Mouse (Mus musculus): ENCODE results near the gene Spryd3. TPM values are rescaled to one million over a fixed set of nuclear protein-coding genes. Genes with fewer than 3 reads are reported as not detected.

Gene Spryd3
- total and polyA plus RNA-seq, 2 experiments from 2014 or later, result 95.6 to 110 TPM

DNA sequence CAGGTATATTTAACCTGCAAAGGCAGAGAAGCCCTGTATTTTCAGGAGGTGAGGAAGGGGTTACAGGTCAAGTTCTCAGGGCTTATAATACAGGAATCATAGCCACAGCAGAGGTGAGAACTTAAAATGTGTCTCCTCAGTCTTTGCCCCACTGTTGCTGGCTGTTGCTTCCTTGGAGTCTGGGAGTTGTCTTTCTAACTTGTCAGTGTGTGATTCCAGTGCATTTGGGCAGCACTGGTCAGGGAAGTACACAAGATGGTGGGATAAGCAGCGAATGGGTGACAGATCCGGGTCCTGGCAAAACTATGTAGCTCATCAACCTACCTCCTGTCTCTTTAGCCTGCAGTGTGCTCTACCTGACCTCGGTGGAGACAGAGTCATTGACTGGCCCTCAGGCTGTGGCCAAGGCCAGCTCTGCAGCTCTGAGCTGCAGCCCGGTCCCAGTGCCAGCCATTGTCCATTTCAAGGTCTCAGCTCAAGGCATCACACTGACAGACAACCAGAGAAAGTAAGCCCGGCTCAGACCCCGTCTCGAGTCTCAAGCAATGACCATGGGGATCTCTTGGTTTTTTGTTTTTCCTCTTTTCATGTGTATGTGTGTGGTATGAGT, 21.3 kb downstream of the Spryd3 start:
- TF ChIP-seq CTCF (IDR thresholded peaks at IDR 0.05; ENCODE audit: low read depth), result no peak
- H3K27ac ChIP-seq (ENCODE audit: low read depth, low read length), result no peak overlapping the region
- no peak overlapping the region for H3K9ac ChIP-seq
- 84% methylated on average over 7 of the region's 7 CpGs for WGBS
- no peaks in the 10 kb centered on the region for H3K27me3 ChIP-seq (ENCODE audit: insufficient read depth, low read length)
- no peaks in the 10 kb centered on the region for H3K4me1 ChIP-seq (ENCODE audit: insufficient read depth)
- H3K4me3 ChIP-seq (ENCODE audit: low read depth, low read length), result no peak overlapping the region
- DNase-seq, result no peak
- peaks cover 43% of the 10 kb centered on the region for H3K36me3 ChIP-seq (ENCODE audit: insufficient read depth)
- no peak for ATAC-seq
- H3K9me3 ChIP-seq (ENCODE audit: low read length), result no peaks in the 10 kb centered on the region
- no peak overlapping the region for H3K4me2 ChIP-seq (ENCODE audit: low read depth)

DNA sequence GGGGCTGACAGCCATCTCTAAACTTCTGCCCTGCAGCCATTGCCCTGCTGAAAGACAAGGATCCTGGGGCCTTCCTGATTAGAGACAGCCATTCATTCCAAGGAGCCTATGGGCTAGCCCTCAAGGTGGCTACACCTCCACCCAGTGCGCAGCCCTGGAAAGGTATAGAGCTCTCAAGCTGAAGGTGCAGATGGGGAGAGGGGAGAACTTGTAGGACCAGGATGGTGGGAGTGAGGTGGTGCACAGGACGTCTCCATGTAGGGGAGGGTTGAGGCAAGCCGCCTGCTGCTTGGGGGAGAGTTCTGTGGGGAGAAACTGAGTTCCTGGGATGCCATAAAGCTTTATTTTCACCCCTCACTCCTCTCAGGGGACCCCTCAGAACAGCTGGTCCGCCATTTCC, 22.4 kb downstream of the Spryd3 start:
- H3K4me2 ChIP-seq (ENCODE audit: low read depth), result no peak overlapping the region
- H3K4me1 ChIP-seq (ENCODE audit: insufficient read depth), result no peaks in the 10 kb centered on the region
- H3K9ac ChIP-seq, result no peak overlapping the region; the same call in 1 of the 2 replicates
- DNase-seq (no peak), ATAC-seq (no peak)
- no peak for TF ChIP-seq CTCF (IDR thresholded peaks at IDR 0.05; ENCODE audit: low read depth)
- no peaks in the 10 kb centered on the region for H3K9me3 ChIP-seq (ENCODE audit: low read length)
- WGBS, result 86% methylated on average over 4 of the region's 4 CpGs
- peaks cover 32% of the 10 kb centered on the region for H3K36me3 ChIP-seq (ENCODE audit: insufficient read depth)
- H3K27me3 ChIP-seq (ENCODE audit: insufficient read depth, low read length), result no peaks in the 10 kb centered on the region
- H3K4me3 ChIP-seq (ENCODE audit: low read depth, low read length), result no peak overlapping the region
- H3K27ac ChIP-seq (ENCODE audit: low read depth, low read length), result no peak overlapping the region

DNA sequence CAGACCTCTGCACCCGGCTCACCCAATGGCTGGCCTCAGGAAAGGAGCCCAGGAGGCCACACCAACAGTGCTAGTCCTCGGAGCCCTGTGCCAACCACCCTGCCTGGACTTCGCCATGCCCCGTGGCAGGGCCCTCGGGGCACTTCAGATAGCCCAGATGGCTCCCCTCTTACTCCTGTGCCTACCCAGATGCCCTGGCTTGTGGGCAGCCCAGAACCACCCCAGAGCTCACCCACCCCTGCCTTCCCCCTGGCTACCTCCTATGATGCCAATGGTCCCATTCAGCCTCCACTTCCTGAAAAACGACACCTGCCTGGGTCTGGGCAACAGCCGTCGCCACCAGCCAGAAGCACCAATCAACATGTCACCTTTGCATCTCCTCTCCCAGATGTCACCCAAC, 23.2 kb downstream of the Spryd3 start:
- H3K27ac ChIP-seq (ENCODE audit: low read depth, low read length), result no peak overlapping the region
- 74% methylated on average over 8 of the region's 8 CpGs for WGBS
- TF ChIP-seq CTCF (IDR thresholded peaks at IDR 0.05; ENCODE audit: low read depth), result no peak

DNA sequence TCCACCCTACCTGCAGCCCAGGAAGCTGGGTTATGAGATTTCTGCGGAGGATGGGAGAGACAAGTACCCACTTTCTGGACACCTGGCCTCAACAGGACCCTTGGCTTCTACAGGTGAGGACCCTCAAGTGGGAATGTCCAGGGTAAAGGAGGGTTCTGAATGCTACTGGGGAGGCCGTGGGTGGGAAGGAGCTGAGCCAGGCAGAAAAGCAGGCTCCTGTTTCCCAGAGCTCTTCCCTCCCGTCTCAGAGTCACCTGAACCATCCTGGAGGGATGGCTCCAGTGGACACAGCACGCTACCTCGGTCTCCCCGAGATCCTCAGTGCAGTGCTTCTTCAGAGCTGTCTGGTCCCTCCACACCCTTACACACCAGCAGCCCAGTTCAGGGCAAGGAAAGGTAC, 23.9 kb downstream of the Spryd3 start:
- no peak overlapping the region for H3K9ac ChIP-seq
- 89% methylated on average over 6 of the region's 6 CpGs for WGBS
- ATAC-seq (no peak), DNase-seq (no peak)
- no peak for TF ChIP-seq CTCF (IDR thresholded peaks at IDR 0.05; ENCODE audit: low read depth)
- peaks cover 2% of the 10 kb centered on the region for H3K27me3 ChIP-seq (ENCODE audit: insufficient read depth, low read length)
- H3K36me3 ChIP-seq (ENCODE audit: insufficient read depth), result peaks cover 18% of the 10 kb centered on the region
- H3K4me2 ChIP-seq (ENCODE audit: low read depth), result no peak overlapping the region
- no peak overlapping the region for H3K27ac ChIP-seq (ENCODE audit: low read depth, low read length)
- no peaks in the 10 kb centered on the region for H3K9me3 ChIP-seq (ENCODE audit: low read length)
- H3K4me1 ChIP-seq (ENCODE audit: insufficient read depth), result no peaks in the 10 kb centered on the region
- H3K4me3 ChIP-seq (ENCODE audit: low read depth, low read length), result no peak overlapping the region

More for the DNA sequence above, 23.2 kb downstream of the Spryd3 start:
- no peaks in the 10 kb centered on the region for H3K4me1 ChIP-seq (ENCODE audit: insufficient read depth)
- H3K9ac ChIP-seq, result no peak overlapping the region
- no peaks in the 10 kb centered on the region for H3K9me3 ChIP-seq (ENCODE audit: low read length)
- no peak for ATAC-seq
- no peak for DNase-seq
- peaks cover 24% of the 10 kb centered on the region for H3K36me3 ChIP-seq (ENCODE audit: insufficient read depth)
- no peak overlapping the region for H3K4me2 ChIP-seq (ENCODE audit: low read depth)
- H3K4me3 ChIP-seq (ENCODE audit: low read depth, low read length), result no peak overlapping the region
- H3K27me3 ChIP-seq (ENCODE audit: insufficient read depth, low read length), result no peaks in the 10 kb centered on the region

DNA sequence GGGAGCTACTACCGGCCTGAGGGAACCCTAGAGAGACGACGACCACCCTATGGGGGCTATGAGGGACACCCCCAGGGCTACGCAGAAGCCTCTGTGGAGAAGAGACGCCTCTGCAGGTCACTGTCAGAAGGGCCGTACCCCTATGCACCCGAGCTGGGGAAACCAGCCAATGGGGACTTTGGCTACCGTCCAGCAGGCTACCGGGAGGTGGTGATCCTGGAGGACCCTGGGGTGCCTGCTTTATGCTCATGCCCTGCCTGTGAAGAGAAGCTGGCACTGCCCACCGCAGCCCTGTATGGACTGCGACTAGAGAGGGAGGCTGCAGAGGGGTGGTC, 24.6 kb downstream of the Spryd3 start:
- no peak overlapping the region for H3K4me2 ChIP-seq (ENCODE audit: low read depth)
- DNase-seq (no peak), ATAC-seq (no peak)
- 69% methylated on average over 11 of the region's 11 CpGs for WGBS
- peaks cover 11% of the 10 kb centered on the region; the same call in 1 of the 2 replicates for H3K36me3 ChIP-seq (ENCODE audit: insufficient read depth)
- no peak overlapping the region for H3K27ac ChIP-seq (ENCODE audit: low read depth, low read length)
- no peaks in the 10 kb centered on the region for H3K9me3 ChIP-seq (ENCODE audit: low read length)
- H3K27me3 ChIP-seq (ENCODE audit: insufficient read depth, low read length), result peaks cover 7% of the 10 kb centered on the region
- no peak overlapping the region for H3K9ac ChIP-seq
- H3K4me3 ChIP-seq (ENCODE audit: low read depth, low read length), result no peak overlapping the region
- H3K4me1 ChIP-seq (ENCODE audit: insufficient read depth), result no peaks in the 10 kb centered on the region
- no peak for TF ChIP-seq CTCF (IDR thresholded peaks at IDR 0.05; ENCODE audit: low read depth)

DNA sequence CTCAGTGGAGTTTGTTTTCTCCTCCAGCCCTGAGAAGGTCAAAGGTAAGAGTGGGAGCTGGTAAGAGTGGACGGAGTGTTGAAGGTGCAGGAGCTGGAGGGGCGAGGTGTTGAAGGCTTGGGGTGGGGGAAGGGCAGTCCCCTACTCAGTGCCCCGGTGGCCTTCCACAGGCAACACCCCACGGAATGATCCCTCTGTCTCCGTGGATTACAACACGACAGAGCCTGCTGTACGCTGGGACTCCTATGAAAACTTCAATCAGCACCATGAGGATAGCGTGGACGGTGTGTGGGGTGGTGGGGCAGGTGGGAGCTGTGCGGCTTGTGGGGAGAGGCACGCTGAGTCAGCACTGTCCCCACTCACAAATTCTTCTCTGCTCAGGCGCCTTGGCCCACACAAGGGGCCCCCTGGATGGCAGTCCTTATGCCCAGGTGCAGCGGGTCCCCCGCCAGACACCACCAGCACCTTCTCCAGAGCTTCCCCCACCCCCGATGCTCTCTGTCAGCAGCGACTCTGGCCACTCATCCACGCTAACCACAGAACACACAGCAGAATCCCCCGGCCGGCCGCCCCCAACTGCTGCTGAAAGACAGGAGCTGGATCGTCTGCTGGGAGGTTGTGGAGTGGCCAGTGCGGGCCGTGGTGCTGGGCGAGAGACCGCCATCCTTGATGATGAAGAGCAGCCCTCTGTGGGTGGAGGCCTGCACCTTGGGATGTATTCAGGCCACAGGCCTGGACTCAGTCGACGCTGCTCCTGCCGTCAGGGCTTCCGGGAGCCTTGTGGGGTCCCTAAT, 25.1 kb downstream of the Spryd3 start:
- no peak for TF ChIP-seq CTCF (IDR thresholded peaks at IDR 0.05; ENCODE audit: low read depth)
- no peak overlapping the region for H3K4me3 ChIP-seq (ENCODE audit: low read depth, low read length)
- no peak for DNase-seq
- WGBS, result 79% methylated on average over 29 of the region's 29 CpGs
- H3K4me1 ChIP-seq (ENCODE audit: insufficient read depth), result no peaks in the 10 kb centered on the region
- no peak overlapping the region for H3K4me2 ChIP-seq (ENCODE audit: low read depth)
- H3K9me3 ChIP-seq (ENCODE audit: low read length), result no peaks in the 10 kb centered on the region
- peaks cover 7% of the 10 kb centered on the region; the same call in 1 of the 2 replicates for H3K36me3 ChIP-seq (ENCODE audit: insufficient read depth)
- H3K27ac ChIP-seq (ENCODE audit: low read depth, low read length), result no peak overlapping the region
- ATAC-seq, result no peak
- H3K9ac ChIP-seq, result no peak overlapping the region
- H3K27me3 ChIP-seq (ENCODE audit: insufficient read depth, low read length), result peaks cover 7% of the 10 kb centered on the region

DNA sequence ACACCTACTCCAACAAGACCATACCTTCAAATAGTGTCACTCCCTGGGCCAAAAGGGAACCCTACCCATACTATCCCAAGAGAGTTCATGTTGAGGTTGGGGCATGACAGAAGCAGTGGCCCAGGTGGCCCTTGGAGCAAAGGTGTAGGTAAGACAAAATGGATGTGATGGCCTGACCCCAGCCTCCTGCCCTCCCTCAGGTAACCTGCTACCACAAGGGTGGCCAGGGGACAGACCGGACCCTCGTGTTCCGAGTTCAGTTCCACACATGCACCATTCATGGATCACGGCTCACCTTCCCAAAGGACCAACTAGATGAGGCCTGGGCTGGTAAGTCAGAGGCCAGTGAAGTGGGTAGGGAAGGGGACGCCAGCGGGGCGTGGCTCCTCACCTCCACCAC, 25.8 kb downstream of the Spryd3 start:
- DNase-seq (no peak), ATAC-seq (no peak)
- Histone ChIP-seq H3K4me2 (ENCODE audit: low read depth) (no peak overlapping the region), H3K27ac (ENCODE audit: low read depth, low read length) (no peak overlapping the region), H3K4me3 (ENCODE audit: low read depth, low read length) (no peak overlapping the region), H3K27me3 (ENCODE audit: insufficient read depth, low read length) (peaks cover 7% of the 10 kb centered on the region), H3K4me1 (ENCODE audit: insufficient read depth) (no peaks in the 10 kb centered on the region), H3K9ac (no peak overlapping the region), H3K36me3 (ENCODE audit: insufficient read depth) (0 out of 2 replicates have a peak, but pooled peaks cover under 1% of the 10 kb centered on the region), H3K9me3 (ENCODE audit: low read length) (no peaks in the 10 kb centered on the region)
- TF ChIP-seq CTCF (IDR thresholded peaks at IDR 0.05; ENCODE audit: low read depth), result no peak
- WGBS, result 94% methylated on average over 7 of the region's 7 CpGs
